In genomic region chr5:115850250-115851028, GRCm38 (mm10) we compare ENCODE assay signal across 23 mouse cellular contexts. TPM values are rescaled to one million over a fixed set of nuclear protein-coding genes. Genes with fewer than 3 reads are reported as not detected.
DNase-seq lines count a peak whose midpoint lies in the region; ATAC-seq and TF ChIP-seq lines count a peak whose summit lies in the region.
"Had no signal": no experiment of that assay in that cellular context is flagged by ENCODE, and none has a peak within 500 bp of the region (broad histone marks: within the 10 kb centered on the region; RNA-seq: fewer than 3 reads in every experiment).

No protein-coding gene starts in this region.

- H3K4me1 ChIP-seq in liver, embryonic 15.5 days (replicated peaks) = peaks cover 40% of the 10 kb centered on the region
- H3K4me1 ChIP-seq in small intestine, adult 2 months (ENCODE audit: control insufficient read depth, insufficient read depth, insufficient read length, low read length) = peaks cover 12% of the 10 kb centered on the region
- peaks cover 2% of the 10 kb centered on the region; the same call in 1 of the 2 replicates for H3K4me1 ChIP-seq in stomach, postnatal 0 days (replicated peaks; ENCODE audit: control insufficient read depth, insufficient read depth)

- no peak for TF ChIP-seq EP300 in stomach, postnatal 0 days (optimal IDR thresholded peaks at IDR 0.05)

- no peak for ATAC-seq in liver, embryonic 15.5 days (ENCODE audit: insufficient read depth)
- no peak for ATAC-seq in stomach, postnatal 0 days (ENCODE audit: low FRiP score, low TSS enrichment)
- ATAC-seq: activated CD4-positive, CD25-positive, alpha-beta regulatory T cell, adult 4 months; CD4-positive, CD25-positive, alpha-beta regulatory T cell, adult 4 months; midbrain, embryonic 15.5 days had no signal

- intact Hi-C loops in gastrocnemius, adult 2 months (cut with DNase I) = no loop called here

- 0 out of 2 replicates have a peak overlapping the region, but pooled peaks have one; percentile 20 for H3K27ac ChIP-seq in gastrocnemius, adult 2 months
- H3K27ac ChIP-seq in layer of hippocampus, adult 2 months = no peak overlapping the region
- no peak overlapping the region for H3K27ac ChIP-seq in liver, embryonic 15.5 days (replicated peaks)
- H3K27ac ChIP-seq in small intestine, adult 2 months (ENCODE audit: insufficient read depth, low read depth, low read length) = no peak overlapping the region
- H3K27ac ChIP-seq in stomach, postnatal 0 days (replicated peaks) = no peak overlapping the region
- H3K27ac ChIP-seq: hindbrain, embryonic 13.5 days; left cerebral cortex, adult 2 months; midbrain, embryonic 15.5 days had no signal

- no peak for TF ChIP-seq CTCF in gastrocnemius, adult 2 months (IDR thresholded peaks at IDR 0.05)
- no peak for TF ChIP-seq CTCF in layer of hippocampus, adult 2 months (conservative IDR thresholded peaks at IDR 0.05)
- TF ChIP-seq CTCF in small intestine, adult 2 months (IDR thresholded peaks at IDR 0.05; ENCODE audit: extremely low read depth, insufficient read length, insufficient replicate concordance, low read depth, low read length) = no peak
- TF ChIP-seq CTCF in stomach, postnatal 0 days (IDR thresholded peaks at IDR 0.05; ENCODE audit: low read depth) = no peak

- WGBS in liver, embryonic 15.5 days (ENCODE audit: insufficient replicate concordance) = 77% methylated on average over 17 of the region's 17 CpGs
- WGBS in small intestine, adult 2 months = 46% methylated on average over 17 of the region's 17 CpGs
- 82% methylated on average over 17 of the region's 17 CpGs for WGBS in stomach, postnatal 0 days

- H3K4me3 ChIP-seq in gastrocnemius, adult 2 months = peak overlapping the region; percentile 2; the same call in 1 of the 2 replicates
- peak overlapping the region; percentile 18; the same call in 1 of the 2 replicates for H3K4me3 ChIP-seq in layer of hippocampus, adult 2 months
- 0 out of 2 replicates have a peak overlapping the region, but pooled peaks have one; percentile 15 for H3K4me3 ChIP-seq in liver, embryonic 15.5 days (replicated peaks)
- H3K4me3 ChIP-seq in small intestine, adult 2 months (ENCODE audit: low read depth, low read length) = peak overlapping the region; percentile 4; the same call in 1 of the 2 replicates
- no peak overlapping the region for H3K4me3 ChIP-seq in stomach, postnatal 0 days (ENCODE audit: low read depth, low read length)
- H3K4me3 ChIP-seq: heart, embryonic 12.5 days; hindbrain, embryonic 13.5 days; left cerebral cortex, adult 2 months; megakaryocyte, embryonic 14.5 days; midbrain, embryonic 15.5 days had no signal

- no peaks in the 10 kb centered on the region for H3K27me3 ChIP-seq in liver, embryonic 15.5 days
- no peaks in the 10 kb centered on the region for H3K27me3 ChIP-seq in small intestine, adult 2 months (ENCODE audit: control insufficient read depth, insufficient read depth, low read length)
- no peaks in the 10 kb centered on the region for H3K27me3 ChIP-seq in stomach, postnatal 0 days (ENCODE audit: control insufficient read depth, insufficient read depth, low read length)
- H3K27me3 ChIP-seq: heart, embryonic 12.5 days; hindbrain, embryonic 13.5 days; megakaryocyte, embryonic 14.5 days; midbrain, embryonic 15.5 days had no signal

- no peak for TF ChIP-seq POLR2A in small intestine, adult 2 months (IDR thresholded peaks at IDR 0.05; ENCODE audit: low read depth, low read length)

- no peaks in the 10 kb centered on the region for H3K9me3 ChIP-seq in liver, embryonic 15.5 days (replicated peaks)
- no peaks in the 10 kb centered on the region for H3K9me3 ChIP-seq in stomach, postnatal 0 days (ENCODE audit: control insufficient read depth, low read length)
- H3K9me3 ChIP-seq: heart, embryonic 12.5 days; hindbrain, embryonic 13.5 days; megakaryocyte, embryonic 14.5 days; midbrain, embryonic 15.5 days had no signal

- peaks cover 93% of the 10 kb centered on the region for H3K36me3 ChIP-seq in liver, embryonic 15.5 days (replicated peaks)
- H3K36me3 ChIP-seq in small intestine, adult 2 months (ENCODE audit: control insufficient read depth, insufficient read depth, low read length) = peaks cover 1% of the 10 kb centered on the region; the same call in 1 of the 2 replicates
- no peaks in the 10 kb centered on the region for H3K36me3 ChIP-seq in stomach, postnatal 0 days (ENCODE audit: control insufficient read depth, insufficient read depth, low read length)
- H3K36me3 ChIP-seq: midbrain, embryonic 15.5 days had no signal

- peak overlapping the region; percentile 32 for H3K4me2 ChIP-seq in liver, embryonic 15.5 days
- H3K4me2 ChIP-seq in stomach, postnatal 0 days (replicated peaks; ENCODE audit: low read depth) = no peak overlapping the region
- H3K4me2 ChIP-seq: heart, embryonic 12.5 days; hindbrain, embryonic 13.5 days; midbrain, embryonic 15.5 days had no signal

- no peak overlapping the region for H3K9ac ChIP-seq in liver, embryonic 15.5 days
- H3K9ac ChIP-seq in stomach, postnatal 0 days (ENCODE audit: low read length) = no peak overlapping the region
- H3K9ac ChIP-seq: heart, embryonic 12.5 days; hindbrain, embryonic 13.5 days; midbrain, embryonic 15.5 days had no signal

- DNase-seq in gastrocnemius, adult 2 months = no peak
- no peak for DNase-seq in gastrocnemius, adult 18-20 months (ENCODE audit: low spot score)
- peak in 1 of 2 experiments; percentile 24 for DNase-seq in layer of hippocampus, adult 2 months (ENCODE audit: low spot score in 2 of 2)
- DNase-seq in layer of hippocampus, adult 8-10 months (ENCODE audit: low spot score in 2 of 2) = no peak
- no peak for DNase-seq in stomach, postnatal 0 days (ENCODE audit: low spot score)
- no peak for DNase-seq in lung, postnatal 25 days (ENCODE audit: low spot score)
- DNase-seq: adrenal gland, postnatal 10 days; cerebellum, postnatal 14 days; gastrocnemius, postnatal 10 days; heart, adult 11 months; left cerebral cortex, postnatal 4 days; lung, postnatal 14 days; right cerebral cortex, adult 18-20 months; thymus, postnatal 25 days had no signal

RNA-seq across cellular contexts. Expression of gene Cit, which starts 5.4 kb away (rescaled TPM):
- total RNA-seq in gastrocnemius, adult 2 months (2021) = under 1 TPM; 0.61 to 0.95 TPM
- total RNA-seq in gastrocnemius, adult 18-20 months (2021) = under 1 TPM; 0.19 to 0.43 TPM
- total RNA-seq in layer of hippocampus, adult 2 months (2021) = 10 to 100 TPM; 57.2 to 60.5 TPM
- total RNA-seq in layer of hippocampus, adult 8-10 months (2022) = 10 to 100 TPM; 73.2 to 96.9 (median 79.2) TPM
- polyA plus RNA-seq in liver, embryonic 15.5 days (2015; fragmentation: Nextera tagmentation; extraction: Ambion mirVana) = 36.3 and 36.4 TPM in 2 replicates
- polyA plus RNA-seq in small intestine, adult 2 months (2012; rRNA removed) = 2.0 and 2.8 TPM in 2 replicates
- 4.1 and 5.4 TPM in 2 replicates for polyA plus RNA-seq in stomach, postnatal 0 days (2015; fragmentation: Nextera tagmentation; extraction: Ambion mirVana)

Comparison
In these comparisons a context has a peak if more than half of its experiments do, and no peak if none do; other contexts are left out.
1. RNA of gene Cit, which starts 5.4 kb away (total RNA-seq): 73.2 to 96.9 TPM in layer of hippocampus, adult 8-10 months and 57.2 to 60.5 TPM in layer of hippocampus, adult 2 months; 0.61 to 0.95 TPM in gastrocnemius, adult 2 months and 0.19 to 0.43 TPM in gastrocnemius, adult 18-20 months; every median in the first group is over 10 times any median in the second.